Mouse (Mus musculus) heart, adult 9 months (tissue): Measurements from ENCODE around the gene Amd2.

ENCODE experiments used
- DNase-seq, 2 experiments: peaks; one replicate each; pipeline ENCODE4 v3.0.0; 2022; ENCODE audit warnings: low spot score in 2 of 2

The Amd2 gene

GRCm38 (mm10) chr10:35711792-35712191 lies at the start of gene Amd2:
TSS of gene Amd2 (minus strand) at chr10:35711892.
- DNase-seq = no peak

DNA sequence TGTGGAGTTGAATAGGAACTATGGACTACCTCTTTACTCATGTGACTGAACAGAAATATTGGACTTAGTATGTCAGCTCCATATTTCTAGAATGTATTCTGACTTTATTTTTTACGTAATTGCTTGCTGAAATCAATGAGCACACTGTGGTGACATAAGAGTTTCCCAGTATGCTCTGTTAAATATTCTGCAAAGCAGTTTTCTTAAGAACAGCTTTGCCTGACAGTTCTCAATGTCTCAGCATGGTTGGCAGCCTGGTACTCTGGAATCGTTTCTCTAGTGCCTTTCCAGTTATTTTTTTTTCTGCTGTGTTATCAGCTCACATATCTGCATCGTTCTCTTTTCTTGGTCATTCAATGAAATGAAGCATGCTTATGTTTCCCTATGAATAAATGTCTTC lies 49.6 kb upstream of the Amd2 start:
- DNase-seq = no peak

DNA sequence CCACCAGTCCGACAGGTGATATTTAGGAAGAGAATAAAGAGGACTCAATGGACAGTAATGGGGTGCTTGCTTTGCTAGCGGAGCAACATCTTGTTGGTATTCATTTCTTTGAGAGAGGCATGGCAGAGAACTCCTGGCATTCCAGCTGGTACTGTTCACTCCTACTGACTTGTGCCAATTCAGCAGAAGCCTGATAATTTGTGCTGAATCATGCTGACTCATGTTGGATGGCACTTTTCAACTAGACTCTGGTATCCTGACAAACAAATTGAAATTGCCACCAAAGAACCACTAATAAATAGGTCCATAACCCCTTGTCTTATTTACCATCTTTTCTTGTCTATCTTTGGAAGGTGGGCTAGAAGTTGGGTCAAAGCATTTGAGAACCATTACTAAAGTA lies 25.9 kb upstream of the Amd2 start:
- no peak for DNase-seq

DNA sequence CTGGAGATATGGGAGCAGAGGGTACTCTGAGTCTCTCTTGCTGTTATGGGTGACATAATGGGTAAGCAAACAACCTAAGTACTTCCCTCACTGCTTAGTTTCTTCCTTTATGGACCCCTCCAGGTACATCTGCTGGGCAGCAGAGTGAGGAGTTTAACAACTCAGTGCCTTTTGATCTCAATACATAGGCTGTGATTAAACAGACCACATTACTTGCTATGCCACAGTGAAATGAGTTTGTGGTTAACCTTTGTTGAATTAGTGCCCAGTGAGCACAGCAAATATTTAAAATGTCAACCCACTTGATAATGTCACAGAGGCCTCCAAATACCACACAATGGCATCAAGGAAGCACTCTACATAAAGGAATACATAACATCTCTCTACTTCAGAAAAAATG lies 2.6 kb upstream of the Amd2 start:
- DNase-seq = no peak
